Comparison of ENCODE assay signal across 16 mouse cellular contexts in genomic region chr2:122716301-122716842, GRCm38 (mm10).
"Had no signal": no experiment of that assay in that cellular context is flagged by ENCODE, and none has a peak within 500 bp of the region (broad histone marks: within the 10 kb centered on the region; RNA-seq: fewer than 3 reads in every experiment).

No protein-coding gene starts in this region.

- H3K4me2 ChIP-seq: kidney, embryonic 15.5 days; liver, embryonic 11.5 days; liver, embryonic 15.5 days; midbrain, embryonic 11.5 days; midbrain, embryonic 15.5 days; neural tube, embryonic 13.5 days had no signal

- H3K9ac ChIP-seq: kidney, embryonic 15.5 days; liver, embryonic 15.5 days; midbrain, embryonic 15.5 days; neural tube, embryonic 13.5 days had no signal

- H3K36me3 ChIP-seq: kidney, embryonic 15.5 days; limb, embryonic 10.5 days; liver, embryonic 15.5 days; midbrain, embryonic 15.5 days; neural tube, embryonic 13.5 days had no signal

- H3K9me3 ChIP-seq: kidney, embryonic 15.5 days; limb, embryonic 10.5 days; liver, embryonic 15.5 days; megakaryocyte, embryonic 14.5 days; midbrain, embryonic 15.5 days; neural tube, embryonic 13.5 days had no signal

- H3K4me3 ChIP-seq: kidney, embryonic 15.5 days; limb, embryonic 10.5 days; liver, embryonic 15.5 days; megakaryocyte, embryonic 14.5 days; midbrain, embryonic 15.5 days; neural tube, embryonic 13.5 days had no signal

- DNase-seq: kidney, adult 2 months; kidney, postnatal 14 days; lung, adult 2 months; lung, postnatal 10 days; retina, postnatal 1 day; right cerebral cortex, postnatal 4 days; spleen, adult 18-20 months had no signal

- H3K27ac ChIP-seq: kidney, embryonic 15.5 days; limb, embryonic 10.5 days; liver, embryonic 15.5 days; macrophage; midbrain, embryonic 15.5 days; neural tube, embryonic 13.5 days had no signal

- ATAC-seq: midbrain, embryonic 15.5 days had no signal

- H3K27me3 ChIP-seq: liver, embryonic 15.5 days; midbrain, embryonic 15.5 days; neural tube, embryonic 13.5 days had no signal

- H3K4me1 ChIP-seq: kidney, embryonic 15.5 days; limb, embryonic 10.5 days; liver, embryonic 15.5 days; midbrain, embryonic 15.5 days; neural tube, embryonic 13.5 days had no signal
